Mouse (Mus musculus) retina, embryonic 14.5 days (tissue): ENCODE results near the gene Gm26602.

Source experiments
- DNase-seq: peaks from one replicate; pipeline ENCODE4 v3.0.0-alpha.2; 2015; ENCODE audit warnings: low spot score

Gene Gm26602

GRCm38 (mm10) chr10:79959847-79960601 lies 49.4 kb downstream of the Gm26602 start, which contains the start of gene Wdr18:
Gene Wdr18, plus strand, starts transcription at chr10:79960152.
- DNase-seq: peak; percentile 100
